Mouse (Mus musculus): Measurements from ENCODE around the gene Depdc7. TPM values are rescaled to one million over a fixed set of nuclear protein-coding genes. Genes with fewer than 3 reads are reported as not detected.
A peak's percentile ranks its signal among the peaks of the same experiment; 100 is the strongest.

Depdc7 gene
- polyA plus RNA-seq, 1 experiment from 2014 or later: 0.70 TPM

DNA sequence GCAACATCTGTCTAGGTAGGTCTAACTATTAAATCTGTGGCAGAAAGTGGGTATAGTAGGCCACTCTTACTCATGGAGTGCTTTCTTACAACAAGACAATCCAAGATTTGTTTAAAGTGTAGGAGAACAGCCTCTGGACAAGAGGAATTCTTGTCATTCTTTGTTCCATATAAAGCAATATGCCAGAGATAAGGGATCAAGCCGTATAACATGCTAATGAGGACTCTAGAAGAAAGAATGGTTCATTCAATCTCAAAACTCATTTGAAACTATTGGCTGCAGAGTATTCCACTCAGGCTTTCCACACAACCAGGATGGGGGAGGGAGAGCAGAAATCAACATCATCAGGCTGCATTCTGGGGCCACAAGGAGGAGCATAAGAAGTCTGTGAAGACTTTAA is 15.3 kb downstream of the Depdc7 start:
- H3K9me3 ChIP-seq (ENCODE audit: control insufficient read depth, low read length): no peaks in the 10 kb centered on the region
- no peaks in the 10 kb centered on the region for H3K36me3 ChIP-seq (ENCODE audit: control insufficient read depth, insufficient read depth, low read length)
- no peaks in the 10 kb centered on the region for H3K27me3 ChIP-seq (ENCODE audit: control insufficient read depth, insufficient read depth, low read length)
- 62% methylated on average over 1 of the region's 1 CpGs for WGBS
- ATAC-seq (ENCODE audit: low read depth): no peak
- no peak overlapping the region for H3K27ac ChIP-seq (ENCODE audit: low read depth, low read length)
- no peak overlapping the region for H3K4me3 ChIP-seq (ENCODE audit: low read depth, low read length)
- no peak overlapping the region for H3K4me2 ChIP-seq (ENCODE audit: low read depth, low read length)
- H3K9ac ChIP-seq (replicated peaks; ENCODE audit: low read depth, low read length): no peak overlapping the region
- H3K4me1 ChIP-seq (ENCODE audit: control insufficient read depth, insufficient read depth, low read length): no peaks in the 10 kb centered on the region

DNA sequence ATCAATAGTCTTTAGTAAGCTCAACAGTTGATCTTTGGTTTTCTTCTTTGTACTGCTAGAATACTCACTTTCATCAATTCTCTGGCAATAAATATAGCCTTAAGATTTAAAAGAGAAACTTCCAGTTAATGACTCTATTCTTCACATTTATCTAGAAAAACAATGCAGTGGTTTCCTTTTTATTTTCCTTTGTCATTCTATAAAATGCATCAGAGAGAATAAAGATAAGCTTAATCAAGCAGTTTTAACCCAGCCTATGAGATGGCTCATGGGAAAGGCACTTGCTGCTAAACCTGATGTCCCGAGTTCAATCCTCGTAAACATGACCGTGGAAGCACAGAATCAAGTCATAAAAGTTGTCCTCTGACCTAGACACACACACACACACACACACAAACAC is 20.7 kb downstream of the Depdc7 start:
- no peaks in the 10 kb centered on the region for H3K36me3 ChIP-seq (ENCODE audit: control insufficient read depth, insufficient read depth, low read length)
- no peak overlapping the region for H3K27ac ChIP-seq (ENCODE audit: low read depth, low read length)
- no peak for ATAC-seq (ENCODE audit: low read depth)
- H3K27me3 ChIP-seq (ENCODE audit: control insufficient read depth, insufficient read depth, low read length): no peaks in the 10 kb centered on the region
- no peak overlapping the region for H3K4me3 ChIP-seq (ENCODE audit: low read depth, low read length)
- H3K9me3 ChIP-seq (ENCODE audit: control insufficient read depth, low read length): no peaks in the 10 kb centered on the region
- no peaks in the 10 kb centered on the region for H3K4me1 ChIP-seq (ENCODE audit: control insufficient read depth, insufficient read depth, low read length)
- no peak overlapping the region for H3K4me2 ChIP-seq (ENCODE audit: low read depth, low read length)
- 64% methylated on average over 3 of the region's 3 CpGs for WGBS
- no peak overlapping the region for H3K9ac ChIP-seq (replicated peaks; ENCODE audit: low read depth, low read length)

GRCm38 (mm10) chr2:104717827-104718226 is 24.9 kb downstream of the Depdc7 start:
- 93% methylated on average over 4 of the region's 4 CpGs for WGBS
- H3K27ac ChIP-seq (ENCODE audit: low read depth, low read length): no peak overlapping the region
- no peak for ATAC-seq (ENCODE audit: low read depth)

DNA sequence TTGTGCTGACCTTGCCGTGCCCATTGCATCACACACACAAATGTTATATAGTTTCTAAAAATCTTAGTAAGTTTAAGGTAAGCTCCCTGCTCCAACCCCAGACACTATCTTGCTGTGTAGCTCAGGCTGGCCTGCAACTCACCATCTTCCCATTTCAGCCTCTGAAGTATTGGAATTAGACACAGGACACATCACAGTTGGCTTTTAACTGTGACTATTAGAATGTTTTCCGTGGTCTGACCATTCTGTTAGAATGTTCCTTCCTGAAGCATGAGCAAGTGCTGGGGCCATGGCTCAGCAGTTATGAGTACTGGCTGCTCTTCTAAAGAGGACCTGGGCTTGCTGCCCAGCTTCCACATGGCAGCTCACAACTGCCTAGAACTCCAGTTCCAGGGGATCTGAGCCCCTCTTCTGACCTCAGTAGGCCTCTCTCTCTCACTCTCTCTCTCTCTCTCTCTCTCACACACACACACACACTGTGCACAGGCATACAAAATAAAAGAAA is 25.4 kb downstream of the Depdc7 start:
- WGBS: 89% methylated on average over 2 of the region's 2 CpGs
- no peak for ATAC-seq (ENCODE audit: low read depth)

More at GRCm38 (mm10) chr2:104717827-104718226, 24.9 kb downstream of the Depdc7 start:
- Histone ChIP-seq H3K27me3 (ENCODE audit: control insufficient read depth, insufficient read depth, low read length) (no peaks in the 10 kb centered on the region), H3K9me3 (ENCODE audit: control insufficient read depth, low read length) (no peaks in the 10 kb centered on the region), H3K36me3 (ENCODE audit: control insufficient read depth, insufficient read depth, low read length) (no peaks in the 10 kb centered on the region), H3K4me3 (ENCODE audit: low read depth, low read length) (no peak overlapping the region), H3K9ac (replicated peaks; ENCODE audit: low read depth, low read length) (no peak overlapping the region), H3K4me2 (ENCODE audit: low read depth, low read length) (no peak overlapping the region), H3K4me1 (ENCODE audit: control insufficient read depth, insufficient read depth, low read length) (no peaks in the 10 kb centered on the region)

GRCm38 (mm10) chr2:104716279-104716678 is 26.4 kb downstream of the Depdc7 start, which contains the start of gene Pin1rt1:
Gene Pin1rt1 (minus strand): TSS chr2:104716379.
- no peaks in the 10 kb centered on the region for H3K36me3 ChIP-seq (ENCODE audit: control insufficient read depth, insufficient read depth, low read length)
- 90% methylated on average over 4 of the region's 4 CpGs for WGBS
- no peak within 1 kb of the TSS for H3K9ac ChIP-seq (replicated peaks; ENCODE audit: low read depth, low read length)
- ATAC-seq (ENCODE audit: low read depth): no peak
- H3K4me2 ChIP-seq (ENCODE audit: low read depth, low read length): no peak within 1 kb of the TSS
- no peaks in the 10 kb centered on the region for H3K4me1 ChIP-seq (ENCODE audit: control insufficient read depth, insufficient read depth, low read length)
- H3K27ac ChIP-seq (ENCODE audit: low read depth, low read length): no peak within 1 kb of the TSS
- H3K9me3 ChIP-seq (ENCODE audit: control insufficient read depth, low read length): no peaks in the 10 kb centered on the region
- H3K4me3 ChIP-seq (ENCODE audit: low read depth, low read length): no peak within 1 kb of the TSS
- H3K27me3 ChIP-seq (ENCODE audit: control insufficient read depth, insufficient read depth, low read length): no peaks in the 10 kb centered on the region

More for the DNA sequence above, 25.4 kb downstream of the Depdc7 start:
- H3K36me3 ChIP-seq (ENCODE audit: control insufficient read depth, insufficient read depth, low read length): no peaks in the 10 kb centered on the region
- no peak overlapping the region for H3K4me3 ChIP-seq (ENCODE audit: low read depth, low read length)
- no peaks in the 10 kb centered on the region for H3K27me3 ChIP-seq (ENCODE audit: control insufficient read depth, insufficient read depth, low read length)
- H3K9ac ChIP-seq (replicated peaks; ENCODE audit: low read depth, low read length): no peak overlapping the region
- H3K4me1 ChIP-seq (ENCODE audit: control insufficient read depth, insufficient read depth, low read length): no peaks in the 10 kb centered on the region
- H3K27ac ChIP-seq (ENCODE audit: low read depth, low read length): no peak overlapping the region
- H3K9me3 ChIP-seq (ENCODE audit: control insufficient read depth, low read length): no peaks in the 10 kb centered on the region
- no peak overlapping the region for H3K4me2 ChIP-seq (ENCODE audit: low read depth, low read length)

DNA sequence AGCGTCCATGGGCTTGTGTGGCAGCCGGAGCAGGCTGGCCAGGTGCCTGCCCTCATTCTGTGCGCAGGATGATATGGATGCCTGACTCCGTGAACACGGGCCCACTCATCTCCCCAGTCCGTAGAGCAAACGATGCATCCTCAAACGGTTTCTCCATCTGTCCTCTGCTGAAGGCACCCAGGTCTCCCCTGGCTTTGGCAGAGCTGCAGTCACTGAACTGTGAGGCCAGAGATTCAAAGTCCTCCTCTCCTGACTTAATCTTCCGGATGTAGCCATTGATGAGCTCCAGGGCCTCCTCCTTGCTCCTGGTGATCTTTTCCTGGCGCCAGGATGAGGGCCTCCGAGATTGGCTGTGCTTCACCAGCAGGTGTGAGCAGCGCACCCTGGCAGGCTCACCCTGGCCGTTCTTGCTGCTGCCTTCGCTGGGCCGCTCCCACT is 28.4 kb downstream of the Depdc7 start:
- Histone ChIP-seq H3K36me3 (ENCODE audit: control insufficient read depth, insufficient read depth, low read length) (no peaks in the 10 kb centered on the region), H3K4me3 (ENCODE audit: low read depth, low read length) (no peak overlapping the region), H3K9ac (replicated peaks; ENCODE audit: low read depth, low read length) (no peak overlapping the region), H3K27ac (ENCODE audit: low read depth, low read length) (no peak overlapping the region), H3K4me1 (ENCODE audit: control insufficient read depth, insufficient read depth, low read length) (no peaks in the 10 kb centered on the region), H3K27me3 (ENCODE audit: control insufficient read depth, insufficient read depth, low read length) (no peaks in the 10 kb centered on the region), H3K9me3 (ENCODE audit: control insufficient read depth, low read length) (no peaks in the 10 kb centered on the region), H3K4me2 (ENCODE audit: low read depth, low read length) (no peak overlapping the region)
- ATAC-seq (ENCODE audit: low read depth): no peak
- 39% methylated on average over 15 of the region's 15 CpGs for WGBS

DNA sequence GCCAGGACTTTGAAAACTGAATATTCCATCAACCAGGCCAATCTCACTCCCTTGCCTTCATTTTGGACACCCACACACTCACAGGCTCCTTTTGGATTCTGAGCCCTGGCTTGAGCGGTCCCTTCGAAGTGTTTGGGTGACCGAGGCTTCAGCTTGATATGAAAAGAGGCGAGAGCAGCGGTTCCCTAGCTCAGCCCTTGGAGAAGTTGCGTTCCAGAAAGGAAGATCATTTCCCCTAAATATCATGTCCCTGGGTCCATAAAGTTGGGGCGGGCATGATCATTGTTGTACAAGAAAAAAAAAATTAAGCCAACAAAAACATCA is 30.2 kb downstream of the Depdc7 start:
- H3K4me3 ChIP-seq (ENCODE audit: low read depth, low read length): peak overlapping the region; percentile 67

GRCm38 (mm10) chr2:104711585-104712485 is 30.8 kb downstream of the Depdc7 start, which contains the start of gene Tcp11l1:
Gene Tcp11l1 (minus strand): TSS chr2:104712169.
- Histone ChIP-seq H3K9me3 (ENCODE audit: control insufficient read depth, low read length) (no peaks in the 10 kb centered on the region), H3K4me1 (ENCODE audit: control insufficient read depth, insufficient read depth, low read length) (no peaks in the 10 kb centered on the region), H3K4me3 (ENCODE audit: low read depth, low read length) (peak within 1 kb of the TSS; percentile 67), H3K36me3 (ENCODE audit: control insufficient read depth, insufficient read depth, low read length) (no peaks in the 10 kb centered on the region), H3K27me3 (ENCODE audit: control insufficient read depth, insufficient read depth, low read length) (no peaks in the 10 kb centered on the region), H3K9ac (replicated peaks; ENCODE audit: low read depth, low read length) (peak within 1 kb of the TSS; percentile 92), H3K27ac (ENCODE audit: low read depth, low read length) (peak within 1 kb of the TSS; percentile 83), H3K4me2 (ENCODE audit: low read depth, low read length) (peak within 1 kb of the TSS; percentile 55)
- WGBS: under 1% methylated on average over 72 of the region's 99 CpGs
- ATAC-seq (ENCODE audit: low read depth): peak; percentile 94

More for the DNA sequence above, 30.2 kb downstream of the Depdc7 start:
- ATAC-seq (ENCODE audit: low read depth): no peak
- H3K36me3 ChIP-seq (ENCODE audit: control insufficient read depth, insufficient read depth, low read length): no peaks in the 10 kb centered on the region
- H3K9ac ChIP-seq (replicated peaks; ENCODE audit: low read depth, low read length): peak overlapping the region; percentile 92
- no peaks in the 10 kb centered on the region for H3K4me1 ChIP-seq (ENCODE audit: control insufficient read depth, insufficient read depth, low read length)
- no peaks in the 10 kb centered on the region for H3K27me3 ChIP-seq (ENCODE audit: control insufficient read depth, insufficient read depth, low read length)
- WGBS: 3% methylated on average over 7 of the region's 7 CpGs
- no peaks in the 10 kb centered on the region for H3K9me3 ChIP-seq (ENCODE audit: control insufficient read depth, low read length)
- peak overlapping the region; percentile 55 for H3K4me2 ChIP-seq (ENCODE audit: low read depth, low read length)
- H3K27ac ChIP-seq (ENCODE audit: low read depth, low read length): peak overlapping the region; percentile 83
